Comparison of ENCODE assay signal across 9 mouse cellular contexts in genomic region chr3:87165291-87165881, GRCm38 (mm10). TPM values are rescaled to one million over a fixed set of nuclear protein-coding genes. Genes with fewer than 3 reads are reported as not detected.
A peak's percentile ranks its signal among the peaks of the same experiment; 100 is the strongest.
DNase-seq lines count a peak whose midpoint lies in the region; ATAC-seq and TF ChIP-seq lines count a peak whose summit lies in the region.
"Had no signal": no experiment of that assay in that cellular context is flagged by ENCODE, and none has a peak within 500 bp of the region (broad histone marks: within the 10 kb centered on the region; RNA-seq: fewer than 3 reads in every experiment).

No protein-coding gene starts in this region.

- intact Hi-C loops in left cerebral cortex, adult 2 months (cut with DNase I), result no loop called here

- H3K4me2 ChIP-seq in heart, embryonic 12.5 days, result peak overlapping the region; percentile 42
- peak overlapping the region; percentile 34 for H3K4me2 ChIP-seq in hindbrain, embryonic 13.5 days
- no peak overlapping the region for H3K4me2 ChIP-seq in midbrain, postnatal 0 days (ENCODE audit: low read depth, low read length, poor library complexity, severe bottlenecking)

- H3K9ac ChIP-seq in heart, embryonic 12.5 days, result peak overlapping the region; percentile 52; the same call in 1 of the 2 replicates
- H3K9ac ChIP-seq in hindbrain, embryonic 13.5 days, result peak overlapping the region; percentile 40
- 0 out of 2 replicates have a peak overlapping the region, but pooled peaks have one; percentile 9 for H3K9ac ChIP-seq in midbrain, postnatal 0 days (replicated peaks; ENCODE audit: low read length, poor library complexity, severe bottlenecking)

- no peaks in the 10 kb centered on the region for H3K9me3 ChIP-seq in heart, embryonic 12.5 days (replicated peaks)
- H3K9me3 ChIP-seq in hindbrain, embryonic 13.5 days, result no peaks in the 10 kb centered on the region
- no peaks in the 10 kb centered on the region for H3K9me3 ChIP-seq in midbrain, postnatal 0 days (ENCODE audit: low read length)

- no peak for TF ChIP-seq CTCF in midbrain, postnatal 0 days (IDR thresholded peaks at IDR 0.05)
- no peak for TF ChIP-seq CTCF in left cerebral cortex, adult 2 months (IDR thresholded peaks at IDR 0.05)

- peak overlapping the region; percentile 78 for H3K27ac ChIP-seq in heart, embryonic 12.5 days (ENCODE audit: poor library complexity, severe bottlenecking)
- peak overlapping the region; percentile 79 for H3K27ac ChIP-seq in hindbrain, embryonic 13.5 days
- peak overlapping the region; percentile 39; the same call in 1 of the 2 replicates for H3K27ac ChIP-seq in midbrain, postnatal 0 days (ENCODE audit: low read depth, low read length)
- H3K27ac ChIP-seq in left cerebral cortex, adult 2 months, result no peak overlapping the region

- ATAC-seq in heart, embryonic 12.5 days (ENCODE audit: insufficient number of reproducible peaks, low FRiP score), result peak; percentile 37; the same call in 1 of the 2 replicates
- ATAC-seq in hindbrain, embryonic 13.5 days (ENCODE audit: low FRiP score), result no peak
- ATAC-seq in midbrain, postnatal 0 days (ENCODE audit: low FRiP score), result no peak
- ATAC-seq in CD4-positive, CD25-positive, alpha-beta regulatory T cell, adult 4 months, result no peak

- 0 out of 2 replicates have a peak overlapping the region, but pooled peaks have one; percentile 13 for H3K4me3 ChIP-seq in heart, embryonic 12.5 days
- no peak overlapping the region for H3K4me3 ChIP-seq in hindbrain, embryonic 13.5 days
- no peak overlapping the region for H3K4me3 ChIP-seq in midbrain, postnatal 0 days (ENCODE audit: low read depth, low read length)
- no peak overlapping the region for H3K4me3 ChIP-seq in left cerebral cortex, adult 2 months

- H3K27me3 ChIP-seq in heart, embryonic 12.5 days (replicated peaks), result no peaks in the 10 kb centered on the region
- H3K27me3 ChIP-seq in hindbrain, embryonic 13.5 days, result no peaks in the 10 kb centered on the region
- no peaks in the 10 kb centered on the region for H3K27me3 ChIP-seq in midbrain, postnatal 0 days (ENCODE audit: insufficient read depth, low read length)

- no peak for DNase-seq in heart, adult 9 months (ENCODE audit: low spot score in 2 of 2)
- DNase-seq in embryo, embryonic 10.5 days (ENCODE audit: low spot score), result peak; percentile 31
- no peak for DNase-seq in midbrain, postnatal 0 days (ENCODE audit: low spot score)
- DNase-seq in T-cell, adult 2 months (ENCODE audit: low spot score), result no peak
- no peak for DNase-seq in left cerebral cortex, adult 2 months (ENCODE audit: extremely low spot score in 1 of 2, low spot score in 2 of 2)
- DNase-seq: spleen, adult 18-20 months had no signal

- WGBS in heart, embryonic 12.5 days, result 25% methylated on average over 8 of the region's 8 CpGs
- 29% methylated on average over 8 of the region's 8 CpGs for WGBS in hindbrain, embryonic 13.5 days
- 19% methylated on average over 8 of the region's 8 CpGs for WGBS in midbrain, postnatal 0 days

- H3K4me1 ChIP-seq in heart, embryonic 12.5 days (replicated peaks), result peaks cover 96% of the 10 kb centered on the region
- H3K4me1 ChIP-seq in hindbrain, embryonic 13.5 days (replicated peaks), result peaks cover 98% of the 10 kb centered on the region
- peaks cover 23% of the 10 kb centered on the region; the same call in 1 of the 2 replicates for H3K4me1 ChIP-seq in midbrain, postnatal 0 days (ENCODE audit: insufficient read depth, low read length)

- H3K36me3 ChIP-seq in heart, embryonic 12.5 days, result peaks cover 15% of the 10 kb centered on the region; the same call in 1 of the 2 replicates
- H3K36me3 ChIP-seq in hindbrain, embryonic 13.5 days, result no peaks in the 10 kb centered on the region; the same call in 1 of the 2 replicates
- no peaks in the 10 kb centered on the region for H3K36me3 ChIP-seq in midbrain, postnatal 0 days (ENCODE audit: insufficient read depth, low read length)

RNA-seq across cellular contexts. Expression of gene Kirrel, which starts 9.2 kb away (rescaled TPM):
- polyA plus RNA-seq in heart, embryonic 12.5 days (2016; fragmentation: Nextera tagmentation; extraction: Ambion mirVana), result 19.6 and 20.1 TPM in 2 replicates
- polyA plus RNA-seq in hindbrain, embryonic 13.5 days (2015; fragmentation: Nextera tagmentation; extraction: Ambion mirVana), result 7.7 and 8.9 TPM in 2 replicates
- 11.1 and 11.3 TPM in 2 replicates for total RNA-seq in midbrain, postnatal 0 days (2014; rRNA removed)
- 3.3 and 4.0 TPM in 2 replicates for polyA plus RNA-seq in midbrain, postnatal 0 days (2015; fragmentation: Nextera tagmentation; extraction: Ambion mirVana)
- polyA plus RNA-seq in CD4-positive, CD25-positive, alpha-beta regulatory T cell, adult 4 months (2017; shearing (Covaris generic)), result not detected
- 1 to 10 TPM; 4.3 to 4.9 TPM for total RNA-seq in left cerebral cortex, adult 2 months (2021)
